Mouse (Mus musculus) large intestine, adult 2 months (tissue): ENCODE results near the gene Tmem171. TPM values are rescaled to one million over a fixed set of nuclear protein-coding genes. Genes with fewer than 3 reads are reported as not detected.

ENCODE experiments used
- DNase-seq: peaks from one replicate; pipeline ENCODE4 v3.0.0-alpha.2; 2012; ENCODE audit warnings: low read depth, low spot score
- WGBS: fragments of 180-500 bp; shearing (Covaris S2); methylation state at CpG from one replicate; pipeline ENCODE4 v1.1.7; 2018; 5-methylcytosine and 5-hydroxymethylcytosine counted together
- polyA plus RNA-seq: library from polyadenylated mRNA; depleted of rRNA; stranded (reverse); fragments of >200 nt; gene quantifications from 2 replicates; pipeline ENCODE4 v1.2.3, GENCODE M21; 2012; rRNA removed

Gene Tmem171
- polyA plus RNA-seq, 1 experiment = 25.9 TPM

- no peak for DNase-seq
- 81% methylated on average over 10 of the region's 10 CpGs for WGBS
These were observed 40.3 kb downstream of the Tmem171 start for GRCm38 (mm10) chr13:98654129-98654939.

GRCm38 (mm10) chr13:98652194-98652593, 42.4 kb downstream of the Tmem171 start:
- no peak for DNase-seq
- WGBS = 63% methylated on average over 2 of the region's 2 CpGs

GRCm38 (mm10) chr13:98651228-98651977, 43.2 kb downstream of the Tmem171 start:
- WGBS = 27% methylated on average over 17 of the region's 17 CpGs
- no peak for DNase-seq

GRCm38 (mm10) chr13:98647775-98648568, 46.7 kb downstream of the Tmem171 start:
- DNase-seq = no peak
- WGBS = 84% methylated on average over 22 of the region's 22 CpGs

GRCm38 (mm10) chr13:98638507-98639166, 56.0 kb downstream of the Tmem171 start:
- 27% methylated on average over 5 of the region's 5 CpGs for WGBS
- peak; percentile 86 for DNase-seq

- WGBS = 85% methylated on average over 12 of the region's 12 CpGs
- DNase-seq = no peak
These were observed 57.5 kb downstream of the Tmem171 start, which contains the start of gene Tmem174 for GRCm38 (mm10) chr13:98637145-98637544. Gene Tmem174 (minus strand): TSS chr13:98637410.

- DNase-seq = no peak
These were observed 58.1 kb downstream of the Tmem171 start for GRCm38 (mm10) chr13:98636571-98636970.

More at GRCm38 (mm10) chr13:98636571-98636970, 58.1 kb downstream of the Tmem171 start:
- 85% methylated on average over 18 of the region's 18 CpGs for WGBS

Other genes with a start within 250 kb of the Tmem171 start
- 3.3 and 4.9 TPM in 2 replicates for gene Gm10320, start 202.8 kb downstream of the Tmem171 start, polyA plus RNA-seq
- gene Tmem174, start 57.4 kb downstream of the Tmem171 start, polyA plus RNA-seq = 0.26 and 1.2 TPM in 2 replicates
- 7.8 and 14.1 TPM in 2 replicates for gene Fcho2, start 120.6 kb upstream of the Tmem171 start, polyA plus RNA-seq
- 13.6 and 23.1 TPM in 2 replicates for gene Tnpo1, start 231.6 kb upstream of the Tmem171 start, polyA plus RNA-seq